Mouse (Mus musculus): ENCODE results near the gene Glrb. TPM values are rescaled to one million over a fixed set of nuclear protein-coding genes. Genes with fewer than 3 reads are reported as not detected.

Gene Glrb
- polyA plus RNA-seq, 1 experiment from 2014 or later = 14.7 TPM

GRCm38 (mm10) chr3:80796764-80797163 is 116.7 kb downstream of the Glrb start:
- Histone ChIP-seq H3K4me1 (replicated peaks; ENCODE audit: control insufficient read depth, insufficient read depth, low read length) (no peaks in the 10 kb centered on the region), H3K9ac (ENCODE audit: low read depth, low read length) (no peak overlapping the region), H3K4me2 (replicated peaks; ENCODE audit: low read depth, low read length) (no peak overlapping the region), H3K9me3 (ENCODE audit: control insufficient read depth, low read length) (no peaks in the 10 kb centered on the region), H3K4me3 (ENCODE audit: low read depth, low read length) (no peak overlapping the region), H3K27ac (ENCODE audit: low read depth, low read length) (no peak overlapping the region), H3K27me3 (ENCODE audit: control insufficient read depth, insufficient read depth, low read length) (no peaks in the 10 kb centered on the region), H3K36me3 (ENCODE audit: control insufficient read depth, insufficient read depth, low read length) (no peaks in the 10 kb centered on the region)
- no peak for ATAC-seq (ENCODE audit: low FRiP score)
- no peak for DNase-seq (ENCODE audit: low spot score)

- Histone ChIP-seq H3K27me3 (ENCODE audit: control insufficient read depth, insufficient read depth, low read length) (no peaks in the 10 kb centered on the region), H3K36me3 (ENCODE audit: control insufficient read depth, insufficient read depth, low read length) (no peaks in the 10 kb centered on the region), H3K9me3 (ENCODE audit: control insufficient read depth, low read length) (no peaks in the 10 kb centered on the region), H3K27ac (ENCODE audit: low read depth, low read length) (no peak overlapping the region), H3K4me1 (replicated peaks; ENCODE audit: control insufficient read depth, insufficient read depth, low read length) (no peaks in the 10 kb centered on the region), H3K4me3 (ENCODE audit: low read depth, low read length) (no peak overlapping the region), H3K9ac (ENCODE audit: low read depth, low read length) (no peak overlapping the region), H3K4me2 (replicated peaks; ENCODE audit: low read depth, low read length) (no peak overlapping the region)
- DNase-seq (ENCODE audit: low spot score) (no peak), ATAC-seq (ENCODE audit: low FRiP score) (no peak)
- 97% methylated on average over 2 of the region's 2 CpGs for WGBS
Observed at GRCm38 (mm10) chr3:80795284-80795683, 118.2 kb downstream of the Glrb start.

Other genes starting within 250 kb of the Glrb start
- 20.7 and 37.2 TPM in 2 replicates for gene Gria2, start 110.8 kb downstream of the Glrb start, polyA plus RNA-seq (2014; fragmentation: Nextera tagmentation; extraction: Ambion mirVana)
- 17.3 and 22.9 TPM in 2 replicates for gene Pdgfc, start 122.8 kb upstream of the Glrb start, polyA plus RNA-seq (2014; fragmentation: Nextera tagmentation; extraction: Ambion mirVana)

All from hindbrain, embryonic 11.5 days (tissue).